Mouse (Mus musculus) kidney, embryonic 14.5 days (tissue): Measurements from ENCODE around the gene Ltbp3. TPM values are rescaled to one million over a fixed set of nuclear protein-coding genes. Genes with fewer than 3 reads are reported as not detected.

ENCODE experiments used
- ATAC-seq: fragments of 200-750 bp; cut with Nextera tagmentation; 2 replicates; pipeline ENCODE4 v1.8.0; 2017; ENCODE audit warnings: moderate number of reproducible peaks, mild to moderate bottlenecking, moderate TSS enrichment, moderate library complexity; ENCODE audit not compliant: low FRiP score, low TSS enrichment
- H3K27ac ChIP-seq: fragments of 300-500 bp; sonication (generic); 2 replicates; pipeline ENCODE4 v1.5.1; 2014; ENCODE audit warnings: low read depth, mild to moderate bottlenecking, low read length, moderate library complexity, mixed read lengths
- H3K27me3 ChIP-seq: fragments of 300-500 bp; sonication (generic); 2 replicates; pipeline ENCODE4 v1.6.1; 2014; ENCODE audit warnings: mild to moderate bottlenecking, low read length; ENCODE audit not compliant: control insufficient read depth, insufficient read depth
- H3K36me3 ChIP-seq: fragments of 300-500 bp; sonication (generic); 2 replicates; pipeline ENCODE4 v1.6.1; 2014; ENCODE audit warnings: low read length, mixed read lengths; ENCODE audit not compliant: control insufficient read depth, insufficient read depth
- H3K4me1 ChIP-seq: fragments of 300-500 bp; sonication (generic); 2 replicates; pipeline ENCODE4 v1.6.1; 2014; ENCODE audit warnings: low read length, mixed read lengths; ENCODE audit not compliant: control insufficient read depth, insufficient read depth
- H3K4me2 ChIP-seq: fragments of 300-500 bp; sonication (generic); replicated peaks from 2 replicates; pipeline ENCODE4 v1.6.1; 2014; ENCODE audit warnings: low read depth, mild to moderate bottlenecking, low read length
- H3K4me3 ChIP-seq: fragments of 300-500 bp; sonication (generic); 2 replicates; pipeline ENCODE4 v1.5.1; 2014; ENCODE audit warnings: mild to moderate bottlenecking, low read length
- H3K9ac ChIP-seq: fragments of 300-500 bp; sonication (generic); 2 replicates; pipeline ENCODE4 v1.6.1; 2014; ENCODE audit warnings: low read depth, mild to moderate bottlenecking, low read length, moderate library complexity
- H3K9me3 ChIP-seq: fragments of 300-500 bp; sonication (generic); 2 replicates; pipeline ENCODE4 v1.6.1; 2016; ENCODE audit warnings: low read length; ENCODE audit not compliant: control insufficient read depth
- WGBS: fragments of 180-500 bp; shearing (Covaris S2); extraction: QIAGEN DNeasy Blood & Tissue Kit; methylation state at CpG from one replicate; pipeline ENCODE4 v1.1.7; 2014; 5-methylcytosine and 5-hydroxymethylcytosine counted together
- polyA plus RNA-seq: library from polyadenylated mRNA; unstranded; fragments of >200 nt; fragmentation: Nextera tagmentation; extraction: Ambion mirVana; gene quantifications from 2 replicates; pipeline ENCODE4 v1.2.1, GENCODE M21; 2014

The Ltbp3 gene
- polyA plus RNA-seq, 1 experiment from 2014 or later: 27.1 TPM

DNA sequence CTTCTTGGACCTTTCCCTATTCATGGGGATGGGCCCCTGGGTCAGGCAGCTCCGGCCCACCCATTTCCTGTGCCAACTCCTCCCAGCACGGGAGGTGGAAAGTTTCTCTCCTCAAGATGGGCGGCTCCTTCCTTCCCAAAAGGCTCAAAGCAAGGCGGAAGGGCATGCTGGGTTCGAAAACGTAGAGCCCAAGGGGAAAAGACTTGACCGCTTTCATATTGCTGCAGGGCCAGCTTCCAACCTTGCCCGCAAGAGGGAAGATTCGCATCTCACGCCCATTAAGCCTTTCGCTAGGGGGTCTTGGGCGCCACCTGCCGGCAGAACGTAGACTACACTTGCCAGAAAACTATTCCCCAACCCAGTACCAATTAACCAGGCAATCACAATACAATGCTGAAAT, 13.0 kb upstream of the Ltbp3 start:
- Histone ChIP-seq H3K36me3 (peaks cover 9% of the 10 kb centered on the region), H3K27ac (peak overlapping the region; percentile 4; the same call in 1 of the 2 replicates), H3K9ac (peak overlapping the region; percentile 99; the same call in 1 of the 2 replicates), H3K4me2 (peak overlapping the region; percentile 91), H3K4me1 (peaks cover 47% of the 10 kb centered on the region), H3K27me3 (no peaks in the 10 kb centered on the region), H3K4me3 (peak overlapping the region; percentile 92), H3K9me3 (no peaks in the 10 kb centered on the region)
- no peak for ATAC-seq
- 2% methylated on average over 14 of the region's 14 CpGs for WGBS

- Histone ChIP-seq H3K9me3 (no peaks in the 10 kb centered on the region), H3K36me3 (peaks cover 8% of the 10 kb centered on the region), H3K4me2 (peak overlapping the region; percentile 91), H3K4me1 (peaks cover 47% of the 10 kb centered on the region), H3K9ac (peak overlapping the region; percentile 99), H3K27me3 (no peaks in the 10 kb centered on the region), H3K27ac (peak overlapping the region; percentile 93), H3K4me3 (peak overlapping the region; percentile 92)
- ATAC-seq: peak; percentile 19
- 7% methylated on average over 37 of the region's 37 CpGs for WGBS
Measured at GRCm38 (mm10) chr19:5728631-5729443, 11.9 kb upstream of the Ltbp3 start.

DNA sequence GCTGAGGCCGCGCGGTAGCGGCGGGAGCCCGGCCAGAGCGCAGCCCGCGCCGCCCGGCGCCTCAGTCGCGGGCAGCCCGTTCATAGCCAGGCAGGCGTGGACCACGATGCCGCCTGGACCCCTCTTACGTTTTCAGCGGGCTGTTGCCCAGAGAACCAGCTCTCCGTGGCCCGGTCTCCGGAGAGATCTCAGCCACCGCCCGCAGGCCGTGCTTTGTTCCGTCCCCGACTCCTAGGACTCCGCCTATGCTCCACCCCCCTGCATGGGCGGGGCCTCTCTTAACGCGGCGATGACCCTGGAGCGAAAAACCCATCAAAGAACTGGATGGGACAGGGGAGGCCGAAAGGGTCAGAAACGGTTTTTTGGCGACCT, 11.3 kb upstream of the Ltbp3 start, which contains the start of gene Fam89b:
Gene Fam89b (minus strand): TSS at position 210 of the 372 bp plus-strand sequence.
- Histone ChIP-seq H3K4me3 (peak within 1 kb of the TSS; percentile 92), H3K36me3 (peaks cover 4% of the 10 kb centered on the region; the same call in 1 of the 2 replicates), H3K4me1 (peaks cover 41% of the 10 kb centered on the region), H3K27ac (peak within 1 kb of the TSS; percentile 93), H3K9ac (peak within 1 kb of the TSS; percentile 99), H3K9me3 (no peaks in the 10 kb centered on the region), H3K4me2 (peak within 1 kb of the TSS; percentile 94), H3K27me3 (no peaks in the 10 kb centered on the region)
- ATAC-seq: peak; percentile 82
- under 1% methylated on average over 37 of the region's 37 CpGs for WGBS

GRCm38 (mm10) chr19:5730314-5731186, 10.2 kb upstream of the Ltbp3 start:
- Histone ChIP-seq H3K9ac (peak overlapping the region; percentile 81; the same call in 1 of the 2 replicates), H3K27me3 (no peaks in the 10 kb centered on the region), H3K4me1 (peaks cover 31% of the 10 kb centered on the region), H3K27ac (no peak overlapping the region), H3K4me3 (peak overlapping the region; percentile 89), H3K9me3 (no peaks in the 10 kb centered on the region), H3K4me2 (peak overlapping the region; percentile 94), H3K36me3 (peaks cover 4% of the 10 kb centered on the region; the same call in 1 of the 2 replicates)
- no peak for ATAC-seq
- WGBS: 80% methylated on average over 29 of the region's 29 CpGs

DNA sequence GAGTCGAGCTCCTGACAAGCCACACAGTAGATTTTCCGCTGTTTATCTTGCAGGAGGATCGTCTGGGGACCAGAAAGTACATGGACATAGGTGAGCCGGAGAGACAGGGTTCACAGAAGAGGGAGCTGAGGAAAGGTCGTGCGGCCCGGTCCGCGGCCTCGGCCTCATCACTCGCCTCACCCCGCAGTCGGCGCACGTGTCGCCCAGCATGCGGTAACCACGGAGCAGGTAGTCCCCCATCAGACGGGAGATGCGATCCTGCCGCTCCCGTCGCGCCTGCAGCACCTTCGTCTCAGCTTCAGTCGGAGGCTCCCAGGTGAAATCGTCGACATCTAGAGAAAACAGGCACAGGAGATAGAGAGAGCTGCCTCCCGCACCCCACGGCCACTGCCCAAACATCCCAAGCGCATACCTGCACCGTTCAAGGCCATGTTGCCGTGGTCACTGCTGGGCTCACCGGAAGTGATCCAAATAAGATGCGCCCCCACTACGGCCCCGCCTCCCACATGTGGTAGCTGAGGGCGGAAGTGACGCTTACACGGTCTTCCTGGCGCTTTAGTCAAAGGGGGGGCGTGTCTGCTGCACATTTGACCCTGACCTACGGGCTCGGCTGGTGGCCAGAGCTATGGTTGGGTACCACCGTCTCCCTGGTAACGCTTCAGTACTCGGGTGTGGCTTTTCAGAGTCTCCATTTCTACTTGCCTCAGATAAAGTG, 9.3 kb upstream of the Ltbp3 start:
- 1% methylated on average over 47 of the region's 47 CpGs for WGBS
- Histone ChIP-seq H3K4me1 (peaks cover 24% of the 10 kb centered on the region), H3K4me2 (peak overlapping the region; percentile 94), H3K27ac (no peak overlapping the region; the same call in 1 of the 2 replicates), H3K9me3 (no peaks in the 10 kb centered on the region), H3K9ac (peak overlapping the region; percentile 81), H3K4me3 (peak overlapping the region; percentile 89), H3K36me3 (peaks cover 4% of the 10 kb centered on the region; the same call in 1 of the 2 replicates), H3K27me3 (no peaks in the 10 kb centered on the region)
- ATAC-seq: peak; percentile 81

DNA sequence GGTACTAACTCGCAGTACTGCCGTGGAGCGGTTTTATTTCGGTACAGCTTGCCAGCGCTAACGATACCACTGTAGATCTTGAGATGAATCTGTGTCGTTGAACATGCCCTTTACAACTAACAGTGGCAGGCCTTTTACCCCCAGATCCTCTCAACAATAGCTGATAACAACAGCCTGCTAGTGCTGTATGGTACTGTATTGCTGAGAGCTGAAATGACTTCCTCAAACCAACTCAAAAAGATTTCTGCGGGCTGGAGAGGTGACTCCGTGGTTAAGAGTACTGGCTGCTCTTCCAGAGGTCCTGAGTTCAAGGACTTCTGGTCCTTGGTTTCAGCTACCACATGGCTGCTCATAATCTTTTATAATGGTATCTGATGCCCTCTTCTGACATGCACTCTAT, 6.4 kb upstream of the Ltbp3 start:
- Histone ChIP-seq H3K4me2 (no peak overlapping the region), H3K36me3 (peaks cover 4% of the 10 kb centered on the region; the same call in 1 of the 2 replicates), H3K9me3 (no peaks in the 10 kb centered on the region), H3K27me3 (no peaks in the 10 kb centered on the region), H3K9ac (no peak overlapping the region), H3K4me1 (peaks cover 10% of the 10 kb centered on the region), H3K4me3 (no peak overlapping the region), H3K27ac (no peak overlapping the region)
- 83% methylated on average over 9 of the region's 9 CpGs for WGBS
- ATAC-seq: no peak

GRCm38 (mm10) chr19:5739446-5739845, 1.3 kb upstream of the Ltbp3 start:
- no peak overlapping the region for H3K27ac ChIP-seq
- no peak overlapping the region for H3K4me3 ChIP-seq
- H3K36me3 ChIP-seq: no peaks in the 10 kb centered on the region
- peaks cover 29% of the 10 kb centered on the region for H3K4me1 ChIP-seq
- no peak overlapping the region for H3K4me2 ChIP-seq
- WGBS: 45% methylated on average over 2 of the region's 2 CpGs
- no peaks in the 10 kb centered on the region for H3K9me3 ChIP-seq
- ATAC-seq: no peak
- H3K27me3 ChIP-seq: no peaks in the 10 kb centered on the region
- no peak overlapping the region for H3K9ac ChIP-seq

DNA sequence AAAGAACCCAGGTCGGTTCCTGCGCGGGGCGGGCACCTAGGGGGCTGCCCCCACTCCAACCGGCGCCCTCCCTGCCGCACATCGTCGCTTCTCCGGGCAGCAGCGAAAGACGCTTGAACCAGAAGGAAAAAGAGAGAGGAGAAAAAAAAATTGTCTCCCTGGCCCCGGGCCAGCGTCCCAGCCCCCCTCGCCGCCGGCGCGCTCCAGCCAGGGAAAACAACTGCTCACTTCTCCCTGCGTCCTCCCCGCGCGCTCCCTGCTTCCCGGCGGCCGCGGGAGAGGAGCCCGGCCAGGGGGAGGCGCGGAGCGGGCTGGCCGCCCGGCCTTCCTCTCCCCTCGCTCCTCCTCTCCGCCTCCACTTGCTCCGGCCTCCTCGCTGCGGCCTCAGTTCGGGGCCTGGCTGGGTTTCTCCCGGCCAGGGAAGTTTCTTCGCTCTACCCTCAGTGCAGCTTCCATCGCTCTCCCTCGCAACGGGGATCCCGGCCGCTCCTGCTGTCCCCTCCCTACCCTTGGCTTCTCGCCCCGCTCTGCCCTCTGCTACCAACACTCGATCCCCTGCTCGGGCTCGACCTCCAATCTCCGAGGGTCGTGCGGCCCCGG, 1.0 kb downstream of the Ltbp3 start:
- under 1% methylated on average over 49 of the region's 55 CpGs for WGBS

More for the DNA sequence above, 1.0 kb downstream of the Ltbp3 start:
- Histone ChIP-seq H3K4me3 (peak overlapping the region; percentile 70), H3K36me3 (no peaks in the 10 kb centered on the region), H3K4me1 (peaks cover 44% of the 10 kb centered on the region), H3K27me3 (no peaks in the 10 kb centered on the region), H3K4me2 (peak overlapping the region; percentile 98), H3K9me3 (no peaks in the 10 kb centered on the region), H3K9ac (peak overlapping the region; percentile 79), H3K27ac (peak overlapping the region; percentile 79)
- ATAC-seq: peak; percentile 65
